Mouse (Mus musculus) adipocyte (in vitro differentiated cells): ENCODE data around the gene Sez6.

Experiments used
- DNase-seq: peaks from one replicate; pipeline ENCODE4 v3.0.0-alpha.2; 2016; ENCODE audit warnings: low spot score

Gene Sez6

GRCm38 (mm10) chr11:77950125-77950685 is 19.6 kb downstream of the Sez6 start:
- no peak for DNase-seq

- DNase-seq: no peak
Measured at GRCm38 (mm10) chr11:77950797-77951228, 20.2 kb downstream of the Sez6 start.

- no peak for DNase-seq
Measured at GRCm38 (mm10) chr11:77953671-77954070, 23.1 kb downstream of the Sez6 start.

- DNase-seq: no peak
Measured at GRCm38 (mm10) chr11:77956428-77956827, 25.8 kb downstream of the Sez6 start.

- DNase-seq: no peak
Measured at GRCm38 (mm10) chr11:77958268-77958667, 27.7 kb downstream of the Sez6 start.

- DNase-seq: no peak
Measured at GRCm38 (mm10) chr11:77958932-77959331, 28.3 kb downstream of the Sez6 start.

GRCm38 (mm10) chr11:77960199-77960598 is 29.6 kb downstream of the Sez6 start:
- DNase-seq: no peak

GRCm38 (mm10) chr11:77960898-77961297 is 30.3 kb downstream of the Sez6 start:
- DNase-seq: no peak

GRCm38 (mm10) chr11:77962946-77963345 is 32.3 kb downstream of the Sez6 start:
- DNase-seq: no peak

- no peak for DNase-seq
Measured at GRCm38 (mm10) chr11:77964415-77965095, 34.0 kb downstream of the Sez6 start.

GRCm38 (mm10) chr11:77965101-77966036 is 34.8 kb downstream of the Sez6 start:
- DNase-seq: no peak

- DNase-seq: no peak
Measured at GRCm38 (mm10) chr11:77966037-77966391, 35.4 kb downstream of the Sez6 start.

- DNase-seq: peak; percentile 87
Measured at GRCm38 (mm10) chr11:77967114-77967513, 36.5 kb downstream of the Sez6 start.

GRCm38 (mm10) chr11:77968786-77969185 is 38.2 kb downstream of the Sez6 start:
- no peak for DNase-seq

- no peak for DNase-seq
Measured at GRCm38 (mm10) chr11:77970718-77971117, 40.1 kb downstream of the Sez6 start.

- no peak for DNase-seq
Measured at GRCm38 (mm10) chr11:77973520-77973919, 42.9 kb downstream of the Sez6 start.

- no peak for DNase-seq
Measured at GRCm38 (mm10) chr11:77974325-77974724, 43.7 kb downstream of the Sez6 start.

- no peak for DNase-seq
Measured at GRCm38 (mm10) chr11:77975873-77976272, 45.3 kb downstream of the Sez6 start.

GRCm38 (mm10) chr11:77978161-77978560 is 47.6 kb downstream of the Sez6 start:
- no peak for DNase-seq

GRCm38 (mm10) chr11:77979221-77979809 is 48.7 kb downstream of the Sez6 start:
- no peak for DNase-seq

GRCm38 (mm10) chr11:77980281-77981204 is 49.9 kb downstream of the Sez6 start:
- DNase-seq: peak; percentile 93
